Comparison of ENCODE assay signal across 8 mouse cellular contexts in genomic region chr6:28832751-28833291, GRCm38 (mm10). TPM values are rescaled to one million over a fixed set of nuclear protein-coding genes. Genes with fewer than 3 reads are reported as not detected.
DNase-seq lines count a peak whose midpoint lies in the region; ATAC-seq and TF ChIP-seq lines count a peak whose summit lies in the region.

No protein-coding gene starts in this region.

- peak overlapping the region; percentile 79 for H3K4me3 ChIP-seq in cortical plate, adult 2 months (ENCODE audit: insufficient read depth, low read length)
- H3K4me3 ChIP-seq in heart, postnatal 0 days (ENCODE audit: low read depth, low read length): peak overlapping the region; percentile 56
- peak overlapping the region; percentile 91 for H3K4me3 ChIP-seq in midbrain, embryonic 14.5 days (replicated peaks; ENCODE audit: low read depth, low read length)

- peak; percentile 41; the same call in 1 of the 2 replicates for TF ChIP-seq POLR2A in cortical plate, adult 2 months (IDR thresholded peaks at IDR 0.05; ENCODE audit: extremely low read depth, insufficient read depth, low read length)

- TF ChIP-seq EP300 in heart, postnatal 0 days (IDR thresholded peaks at IDR 0.05; ENCODE audit: low read depth): no peak

- H3K4me1 ChIP-seq in cortical plate, adult 2 months (ENCODE audit: control insufficient read depth, insufficient read depth, low read length): peaks cover 4% of the 10 kb centered on the region; the same call in 1 of the 2 replicates
- H3K4me1 ChIP-seq in heart, postnatal 0 days (ENCODE audit: control insufficient read depth, insufficient read depth): peaks cover 11% of the 10 kb centered on the region; the same call in 1 of the 2 replicates
- H3K4me1 ChIP-seq in midbrain, embryonic 14.5 days (ENCODE audit: control insufficient read depth, insufficient read depth, low read length): peaks cover 44% of the 10 kb centered on the region

- no peaks in the 10 kb centered on the region for H3K9me3 ChIP-seq in heart, postnatal 0 days (replicated peaks; ENCODE audit: control insufficient read depth, low read length)
- no peaks in the 10 kb centered on the region for H3K9me3 ChIP-seq in midbrain, embryonic 14.5 days (ENCODE audit: control insufficient read depth, low read length)

- intact Hi-C loops in gastrocnemius, postnatal 14 days (cut with DNase I; ENCODE audit: low total_unique reads): no loop called here
- intact Hi-C loops in left cerebral cortex, postnatal 36 days (cut with DNase I): loop anchor here (5.0 to 10.0 kb wide), 4 partner anchors 76 to 312 kb away; no protein-coding TSS in a partner anchor

- peak; percentile 32 for DNase-seq in gastrocnemius, postnatal 14 days
- DNase-seq in gastrocnemius, adult 18-20 months (ENCODE audit: low spot score): no peak
- DNase-seq in Muller cell, postnatal 12 days (ENCODE audit: inconsistent ontology term): peak; percentile 52
- DNase-seq in heart, postnatal 0 days (ENCODE audit: low spot score): no peak
- peak; percentile 61 to 69 for DNase-seq in left cerebral cortex, postnatal 36 days (ENCODE audit: low spot score in 2 of 2)
- DNase-seq in midbrain, embryonic 14.5 days: peak; percentile 89
- peak; percentile 26 for DNase-seq in thymus, postnatal 25 days

- H3K36me3 ChIP-seq in heart, postnatal 0 days (replicated peaks; ENCODE audit: control insufficient read depth, insufficient read depth, low read length): no peaks in the 10 kb centered on the region
- peaks cover 4% of the 10 kb centered on the region; the same call in 1 of the 2 replicates for H3K36me3 ChIP-seq in midbrain, embryonic 14.5 days (ENCODE audit: control insufficient read depth, insufficient read depth, low read length)

- ATAC-seq in heart, postnatal 0 days (ENCODE audit: insufficient read depth, low read depth): peak; percentile 47
- ATAC-seq in midbrain, embryonic 14.5 days (ENCODE audit: low FRiP score, low TSS enrichment): peak; percentile 81

- TF ChIP-seq CTCF in cortical plate, adult 2 months (IDR thresholded peaks at IDR 0.05; ENCODE audit: extremely low read depth, insufficient read depth, low read length): no peak
- no peak for TF ChIP-seq CTCF in heart, postnatal 0 days (IDR thresholded peaks at IDR 0.05; ENCODE audit: low read depth)

- peak overlapping the region; percentile 72 for H3K9ac ChIP-seq in heart, postnatal 0 days (replicated peaks; ENCODE audit: low read depth, low read length)
- H3K9ac ChIP-seq in midbrain, embryonic 14.5 days (replicated peaks; ENCODE audit: low read length): peak overlapping the region; percentile 96

- WGBS in heart, postnatal 0 days: under 1% methylated on average over 56 of the region's 58 CpGs
- WGBS in midbrain, embryonic 14.5 days: under 1% methylated on average over 58 of the region's 58 CpGs

- peak overlapping the region; percentile 100 for H3K4me2 ChIP-seq in heart, postnatal 0 days (ENCODE audit: low read depth, low read length)
- H3K4me2 ChIP-seq in midbrain, embryonic 14.5 days (ENCODE audit: low read length): peak overlapping the region; percentile 97

- H3K27ac ChIP-seq in cortical plate, adult 2 months (ENCODE audit: insufficient read depth, low read length): peak overlapping the region; percentile 94
- no peak overlapping the region for H3K27ac ChIP-seq in heart, postnatal 0 days (ENCODE audit: low read depth)
- peak overlapping the region; percentile 98 for H3K27ac ChIP-seq in midbrain, embryonic 14.5 days (replicated peaks; ENCODE audit: low read depth, low read length)

- H3K27me3 ChIP-seq in heart, postnatal 0 days (ENCODE audit: control insufficient read depth, insufficient read depth, low read length): peaks cover 11% of the 10 kb centered on the region; the same call in 1 of the 2 replicates
- H3K27me3 ChIP-seq in midbrain, embryonic 14.5 days (ENCODE audit: control insufficient read depth, insufficient read depth, low read length): no peaks in the 10 kb centered on the region

RNA-seq across cellular contexts. Expression of gene Lrrc4, which starts 1.3 kb away (rescaled TPM):
- total RNA-seq in gastrocnemius, postnatal 14 days (2021): under 1 TPM; 0.64 to 0.68 TPM
- under 1 TPM; 0.39 to 0.40 TPM for total RNA-seq in gastrocnemius, adult 18-20 months (2021)
- polyA plus RNA-seq in cortical plate, adult 2 months (2012; rRNA removed): 65.1 and 68.4 TPM in 2 replicates
- 0.81 and 1.8 TPM in 2 replicates for total RNA-seq in heart, postnatal 0 days (2014; rRNA removed; ENCODE audit: low replicate concordance)
- polyA plus RNA-seq in heart, postnatal 0 days (2015; fragmentation: Nextera tagmentation; extraction: Ambion mirVana): 0.05 and 0.12 TPM in 2 replicates
- 100 to 1,000 TPM in 1 of 2 experiments, 10 to 100 TPM in 1; 95.8 to 105 TPM for total RNA-seq in left cerebral cortex, postnatal 36 days (2021)
- polyA plus RNA-seq in midbrain, embryonic 14.5 days (2014; fragmentation: Nextera tagmentation; extraction: Ambion mirVana): 7.5 and 8.3 TPM in 2 replicates

Comparison
In these comparisons a context has a peak if more than half of its experiments do, and no peak if none do; other contexts are left out.
1. DNase-seq: peak in gastrocnemius, postnatal 14 days (single experiment), Muller cell, postnatal 12 days (single experiment), left cerebral cortex, postnatal 36 days (2 of 2), midbrain, embryonic 14.5 days (single experiment) and thymus, postnatal 25 days (single experiment); none in gastrocnemius, adult 18-20 months (single experiment) and heart, postnatal 0 days (single experiment).
2. RNA of gene Lrrc4, which starts 1.3 kb away (total RNA-seq): 95.8 to 105 TPM in left cerebral cortex, postnatal 36 days; 0.81 to 1.8 TPM in heart, postnatal 0 days, 0.64 to 0.68 TPM in gastrocnemius, postnatal 14 days and 0.39 to 0.40 TPM in gastrocnemius, adult 18-20 months; every median in the first group is over 10 times any median in the second.
3. Peak in every context shown above with its lines, with median percentiles within 50 percentile points of each other: H3K4me3 ChIP-seq.